Mouse (Mus musculus): ENCODE results near the gene Brd1. TPM values are rescaled to one million over a fixed set of nuclear protein-coding genes. Genes with fewer than 3 reads are reported as not detected.
"Not testable (repeated sequence)": the region's sequence is repeated elsewhere in the genome, so short reads cannot be mapped to it uniquely, and the experiment has no call there.

The Brd1 gene
- polyA plus RNA-seq (2012) = 1.9 and 2.1 TPM in 2 replicates

DNA sequence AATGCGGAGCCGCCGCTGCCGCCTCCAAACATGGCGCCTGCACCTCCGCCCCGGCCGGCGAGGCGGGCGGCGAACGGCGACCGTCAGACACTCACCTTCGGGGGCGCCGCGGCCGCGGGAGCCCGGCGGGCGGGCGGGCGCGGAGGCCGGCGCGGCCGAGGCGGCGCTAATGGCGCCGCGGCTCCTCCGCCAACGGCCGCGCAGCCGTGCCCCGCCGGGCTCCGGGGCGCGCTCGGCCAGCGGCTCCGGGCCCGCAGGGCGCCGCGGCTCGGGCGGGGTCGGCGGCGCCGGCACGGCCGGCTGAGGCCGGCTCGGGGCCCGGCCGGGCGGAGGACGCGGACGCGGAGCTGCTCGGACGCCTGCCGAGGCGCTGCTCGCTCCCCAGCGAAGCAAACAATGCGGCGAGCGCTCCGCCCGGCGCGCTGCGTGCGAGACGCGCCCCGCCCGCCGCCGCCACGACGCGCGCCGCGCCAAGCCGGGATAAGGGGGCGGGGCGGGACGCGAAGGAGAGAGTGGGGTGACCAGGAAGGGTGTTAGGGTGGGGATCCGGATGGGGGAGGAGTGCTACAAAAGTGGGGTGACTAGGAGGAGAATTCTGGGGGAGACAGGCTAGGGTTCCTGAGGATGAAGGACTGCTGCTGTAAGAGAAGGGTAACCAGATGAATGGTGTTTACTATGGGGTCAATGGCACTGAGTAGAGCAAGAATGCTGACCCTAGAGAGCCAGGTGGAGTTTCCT, at the start of gene Brd1:
TSS of gene Brd1 (minus strand) at position 400 of the 738 bp plus-strand sequence.
- Histone ChIP-seq H3K27me3 (ENCODE audit: control insufficient read depth) (peaks cover 2% of the 10 kb centered on the region), H3K9me3 (ENCODE audit: control insufficient read depth, low read length) (no peaks in the 10 kb centered on the region), H3K4me1 (ENCODE audit: control insufficient read depth) (peaks cover 54% of the 10 kb centered on the region), H3K4me3 (replicated peaks) (peak within 1 kb of the TSS; percentile 94), H3K36me3 (ENCODE audit: control insufficient read depth) (peaks cover 33% of the 10 kb centered on the region)
- no peak for TF ChIP-seq TAL1 (IDR thresholded peaks at IDR 0.05; ENCODE audit: low read length)
- TF ChIP-seq GATA1 (IDR thresholded peaks at IDR 0.05; ENCODE audit: low read length) = no peak

DNA sequence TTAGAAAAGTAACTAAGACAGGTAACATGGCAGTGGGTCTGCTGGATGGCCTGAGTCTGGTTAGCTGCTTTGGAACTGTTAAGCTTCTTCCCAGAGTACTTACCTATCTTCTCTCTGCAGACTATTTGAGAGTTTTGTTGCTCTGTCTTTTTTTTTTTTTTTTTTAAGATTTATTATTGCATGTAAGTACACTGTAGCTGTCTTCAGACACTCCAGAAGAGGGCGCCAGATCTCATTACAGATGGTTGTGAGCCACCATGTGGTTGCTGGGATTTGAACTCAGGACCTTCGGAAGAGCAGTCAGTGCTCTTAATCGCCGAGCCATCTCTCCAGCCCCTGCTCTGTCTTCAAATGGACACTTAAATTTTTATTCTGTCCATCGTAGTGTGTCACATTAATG, 40.6 kb upstream of the Brd1 start:
- not testable (repeated sequence) for H3K27me3 ChIP-seq (ENCODE audit: control insufficient read depth); H3K4me3 ChIP-seq (replicated peaks); H3K9me3 ChIP-seq (ENCODE audit: control insufficient read depth, low read length); H3K4me1 ChIP-seq (ENCODE audit: control insufficient read depth)
- peaks cover 84% of the 10 kb centered on the region for H3K36me3 ChIP-seq (ENCODE audit: control insufficient read depth)

DNA sequence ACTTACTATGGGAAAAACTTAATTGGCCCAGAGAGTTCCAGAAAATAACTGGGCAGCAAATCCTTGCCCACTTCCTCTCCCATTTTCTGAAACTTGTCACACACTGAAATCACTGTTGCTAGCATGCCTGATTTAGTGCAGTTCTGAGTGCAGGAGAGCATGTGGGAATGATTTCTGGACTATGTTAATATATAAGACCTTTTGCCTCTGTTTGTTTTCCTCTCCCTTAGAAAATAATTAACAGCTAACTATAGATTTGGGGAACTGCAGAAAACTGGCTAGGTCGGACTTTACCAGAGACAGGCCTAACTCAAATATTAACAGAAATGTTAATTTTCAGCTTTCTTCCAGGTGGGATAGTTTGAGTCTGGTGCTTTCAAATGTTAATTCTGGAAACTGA, 34.5 kb upstream of the Brd1 start:
- no peaks in the 10 kb centered on the region; the same call in 1 of the 2 replicates for H3K4me1 ChIP-seq (ENCODE audit: control insufficient read depth)
- TF ChIP-seq GATA1 (IDR thresholded peaks at IDR 0.05; ENCODE audit: low read length) = no peak
- no peak for TF ChIP-seq TAL1 (IDR thresholded peaks at IDR 0.05; ENCODE audit: low read length)
- H3K4me3 ChIP-seq (replicated peaks) = no peak overlapping the region
- peaks cover 69% of the 10 kb centered on the region for H3K36me3 ChIP-seq (ENCODE audit: control insufficient read depth)
- H3K9me3 ChIP-seq (ENCODE audit: control insufficient read depth, low read length) = no peaks in the 10 kb centered on the region
- no peaks in the 10 kb centered on the region for H3K27me3 ChIP-seq (ENCODE audit: control insufficient read depth)

DNA sequence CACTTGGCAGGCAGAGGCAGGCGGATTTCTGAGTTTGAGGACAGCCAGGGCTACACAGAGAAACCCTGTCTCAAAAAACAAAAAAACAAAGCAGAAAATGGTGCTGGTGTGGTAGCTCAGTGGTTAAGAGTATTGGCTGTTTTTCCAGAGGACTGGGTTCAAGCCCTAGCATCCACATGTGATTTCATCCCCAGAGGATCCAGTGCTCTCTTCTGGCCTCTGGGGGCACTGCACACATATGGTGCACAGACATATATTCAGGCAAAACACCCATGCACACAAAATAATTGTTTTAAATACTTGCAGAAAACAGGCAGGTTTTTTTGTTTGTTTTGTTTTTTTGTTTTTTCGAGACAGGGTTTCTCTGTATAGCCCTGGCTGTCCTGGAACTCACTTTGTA, 32.1 kb upstream of the Brd1 start:
- H3K4me3 ChIP-seq (replicated peaks); H3K9me3 ChIP-seq (ENCODE audit: control insufficient read depth, low read length); H3K27me3 ChIP-seq (ENCODE audit: control insufficient read depth): not testable (repeated sequence)
- Histone ChIP-seq H3K4me1 (ENCODE audit: control insufficient read depth) (peaks cover 18% of the 10 kb centered on the region), H3K36me3 (ENCODE audit: control insufficient read depth) (peaks cover 69% of the 10 kb centered on the region)

DNA sequence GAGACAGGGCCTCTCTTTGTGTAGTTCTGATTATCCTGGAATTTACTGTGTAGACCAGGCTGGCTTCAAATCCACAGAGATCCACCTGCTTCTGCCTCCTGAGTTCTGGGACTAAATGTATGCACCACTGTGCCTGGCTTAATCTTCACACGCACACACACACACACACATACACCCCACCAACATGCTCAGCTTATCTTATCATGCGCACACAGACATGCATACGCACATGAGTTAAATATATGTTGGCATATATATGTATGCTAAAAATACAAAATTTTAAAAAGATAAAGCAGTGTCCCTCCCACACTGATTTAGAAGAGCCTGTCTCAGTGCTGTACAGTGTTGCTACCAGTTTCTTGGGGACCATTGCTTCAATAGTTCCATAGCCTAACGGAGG, 27.5 kb upstream of the Brd1 start:
- TF ChIP-seq GATA1 (IDR thresholded peaks at IDR 0.05; ENCODE audit: low read length) (peak; percentile 83), TAL1 (IDR thresholded peaks at IDR 0.05; ENCODE audit: low read length) (peak; percentile 78)
- peaks cover 49% of the 10 kb centered on the region for H3K4me1 ChIP-seq (ENCODE audit: control insufficient read depth)
- H3K36me3 ChIP-seq (ENCODE audit: control insufficient read depth) = peaks cover 84% of the 10 kb centered on the region

DNA sequence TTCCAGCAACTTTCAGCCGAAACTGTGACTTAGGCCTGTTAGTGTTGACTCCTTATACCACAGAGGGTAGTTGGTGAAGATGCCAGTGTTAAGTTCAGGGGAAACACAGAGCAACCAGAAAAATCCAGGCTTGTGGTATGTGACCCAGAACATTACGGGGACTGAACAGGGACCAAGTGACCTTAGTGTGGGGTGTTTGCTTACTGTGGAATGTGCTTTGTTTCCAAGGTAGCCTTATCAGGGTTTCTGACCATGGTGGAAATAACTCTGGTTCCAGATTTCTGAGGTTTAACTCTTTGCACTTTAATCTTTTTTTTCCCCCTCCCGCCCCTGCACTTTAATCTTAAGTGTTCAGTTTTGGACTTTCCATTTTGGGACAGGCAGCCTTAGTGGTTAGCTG, 24.0 kb upstream of the Brd1 start:
- H3K4me1 ChIP-seq (ENCODE audit: control insufficient read depth) = peaks cover 69% of the 10 kb centered on the region
- H3K4me3 ChIP-seq (replicated peaks) = no peak overlapping the region
- H3K27me3 ChIP-seq (ENCODE audit: control insufficient read depth) = no peaks in the 10 kb centered on the region
- H3K9me3 ChIP-seq (ENCODE audit: control insufficient read depth, low read length) = no peaks in the 10 kb centered on the region; the same call in 1 of the 2 replicates
- no peak for TF ChIP-seq GATA1 (IDR thresholded peaks at IDR 0.05; ENCODE audit: low read length)
- TF ChIP-seq TAL1 (IDR thresholded peaks at IDR 0.05; ENCODE audit: low read length) = no peak
- peaks cover 88% of the 10 kb centered on the region for H3K36me3 ChIP-seq (ENCODE audit: control insufficient read depth)

More for the DNA sequence above, 27.5 kb upstream of the Brd1 start:
- Histone ChIP-seq H3K27me3 (ENCODE audit: control insufficient read depth) (no peaks in the 10 kb centered on the region), H3K9me3 (ENCODE audit: control insufficient read depth, low read length) (no peaks in the 10 kb centered on the region), H3K4me3 (replicated peaks) (no peak overlapping the region)

DNA sequence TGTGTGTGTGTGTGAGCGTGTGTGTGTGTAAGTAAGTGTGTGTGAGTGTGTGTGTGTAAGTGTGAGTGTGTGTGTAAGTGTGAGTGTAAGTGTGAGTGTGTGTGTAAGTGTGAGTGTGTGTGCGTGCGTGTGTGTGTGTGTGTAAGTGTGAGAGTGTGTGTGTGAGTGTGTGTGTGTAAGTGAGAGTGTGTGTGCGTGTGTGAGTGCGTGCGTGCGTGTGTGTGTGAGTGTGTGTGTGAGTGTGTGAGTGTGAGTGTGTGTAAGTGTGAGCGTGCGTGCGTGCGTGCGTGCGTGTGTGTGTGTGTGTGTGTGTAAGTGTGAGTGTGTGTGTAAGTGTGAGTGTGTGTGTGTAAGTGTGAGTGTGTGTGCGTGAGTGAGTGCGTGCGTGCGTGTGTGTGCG, 21.7 kb upstream of the Brd1 start:
- peaks cover 55% of the 10 kb centered on the region for H3K4me1 ChIP-seq (ENCODE audit: control insufficient read depth)
- H3K4me3 ChIP-seq (replicated peaks) = no peak overlapping the region
- peaks cover 65% of the 10 kb centered on the region for H3K36me3 ChIP-seq (ENCODE audit: control insufficient read depth)
- H3K9me3 ChIP-seq (ENCODE audit: control insufficient read depth, low read length) = no peaks in the 10 kb centered on the region; the same call in 1 of the 2 replicates
- TF ChIP-seq GATA1 (IDR thresholded peaks at IDR 0.05; ENCODE audit: low read length) = no peak
- TF ChIP-seq TAL1 (IDR thresholded peaks at IDR 0.05; ENCODE audit: low read length) = no peak
- H3K27me3 ChIP-seq (ENCODE audit: control insufficient read depth) = no peaks in the 10 kb centered on the region

DNA sequence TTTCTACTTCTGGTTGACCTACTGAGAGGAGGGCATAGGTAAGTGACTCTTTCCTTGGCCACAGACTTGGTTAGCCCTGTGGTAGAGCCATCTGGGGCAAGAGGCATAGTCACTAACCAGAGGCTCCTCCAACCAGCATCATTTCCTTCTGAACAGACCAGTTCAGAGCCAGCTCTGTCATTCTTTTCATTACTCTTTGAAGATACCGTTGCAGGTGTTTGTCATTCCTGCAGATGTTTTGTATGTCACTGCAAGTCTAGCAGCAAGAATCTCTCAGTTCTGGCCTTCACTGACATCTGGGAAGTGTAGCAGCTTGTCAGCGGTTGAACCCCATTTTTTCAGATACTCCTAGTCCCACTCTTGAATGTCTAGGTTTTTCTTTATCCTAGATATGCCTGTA, 20.9 kb upstream of the Brd1 start:
- peaks cover 57% of the 10 kb centered on the region for H3K36me3 ChIP-seq (ENCODE audit: control insufficient read depth)
- TF ChIP-seq TAL1 (IDR thresholded peaks at IDR 0.05; ENCODE audit: low read length) = no peak
- TF ChIP-seq GATA1 (IDR thresholded peaks at IDR 0.05; ENCODE audit: low read length) = no peak

DNA sequence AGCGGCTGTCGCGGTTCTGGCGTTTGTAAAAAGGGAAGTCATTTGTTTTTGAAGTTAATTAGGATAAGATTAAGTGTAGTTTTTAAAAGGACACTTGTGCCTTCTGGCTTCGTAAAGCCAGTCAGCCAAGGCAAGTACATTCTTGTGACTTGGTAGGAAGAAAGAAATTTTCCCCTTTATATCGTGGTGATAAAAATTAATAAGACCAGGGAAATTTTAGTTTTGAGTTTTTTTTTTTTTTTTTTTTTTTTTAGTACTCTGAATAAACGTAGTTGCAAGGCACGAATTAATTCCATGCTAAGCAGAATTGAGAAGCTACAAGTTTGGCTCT, 18.3 kb upstream of the Brd1 start:
- Histone ChIP-seq H3K4me1 (ENCODE audit: control insufficient read depth) (peaks cover 41% of the 10 kb centered on the region), H3K36me3 (ENCODE audit: control insufficient read depth) (peaks cover 32% of the 10 kb centered on the region)

More for the DNA sequence above, 20.9 kb upstream of the Brd1 start:
- Histone ChIP-seq H3K4me3 (replicated peaks) (no peak overlapping the region), H3K27me3 (ENCODE audit: control insufficient read depth) (no peaks in the 10 kb centered on the region), H3K9me3 (ENCODE audit: control insufficient read depth, low read length) (no peaks in the 10 kb centered on the region; the same call in 1 of the 2 replicates), H3K4me1 (ENCODE audit: control insufficient read depth) (peaks cover 56% of the 10 kb centered on the region)

More for the DNA sequence above, 18.3 kb upstream of the Brd1 start:
- TF ChIP-seq GATA1 (IDR thresholded peaks at IDR 0.05; ENCODE audit: low read length) = no peak
- TF ChIP-seq TAL1 (IDR thresholded peaks at IDR 0.05; ENCODE audit: low read length) = no peak
- H3K9me3 ChIP-seq (ENCODE audit: control insufficient read depth, low read length) = no peaks in the 10 kb centered on the region; the same call in 1 of the 2 replicates
- no peaks in the 10 kb centered on the region for H3K27me3 ChIP-seq (ENCODE audit: control insufficient read depth)
- peak overlapping the region; percentile 70 for H3K4me3 ChIP-seq (replicated peaks)
